Mouse (Mus musculus) brain, embryonic 14.5 days (tissue): ENCODE results near the gene Ccr4.

Experiments used
- CTCF ChIP-seq: fragments of 200-500 bp; IDR thresholded peaks from 2 replicates; pipeline ENCODE4 v1.5.1; 2012; ENCODE audit warnings: inconsistent platforms, mild to moderate bottlenecking, moderate library complexity, borderline replicate concordance; ENCODE audit not compliant: insufficient read depth, insufficient read length; ENCODE audit errors: extremely low read depth
- POLR2A ChIP-seq: fragments of 200-500 bp; IDR thresholded peaks from 2 replicates; pipeline ENCODE4 v1.6.1; 2012; ENCODE audit warnings: mild to moderate bottlenecking, inconsistent platforms, borderline replicate concordance; ENCODE audit not compliant: poor library complexity, insufficient read depth, insufficient read length, severe bottlenecking; ENCODE audit errors: extremely low read depth

- no peak for TF ChIP-seq CTCF
- TF ChIP-seq POLR2A: no peak
Measured at GRCm38 (mm10) chr9:114458436-114458835, 46.3 kb downstream of the Ccr4 start.
